In the genomic region with DNA sequence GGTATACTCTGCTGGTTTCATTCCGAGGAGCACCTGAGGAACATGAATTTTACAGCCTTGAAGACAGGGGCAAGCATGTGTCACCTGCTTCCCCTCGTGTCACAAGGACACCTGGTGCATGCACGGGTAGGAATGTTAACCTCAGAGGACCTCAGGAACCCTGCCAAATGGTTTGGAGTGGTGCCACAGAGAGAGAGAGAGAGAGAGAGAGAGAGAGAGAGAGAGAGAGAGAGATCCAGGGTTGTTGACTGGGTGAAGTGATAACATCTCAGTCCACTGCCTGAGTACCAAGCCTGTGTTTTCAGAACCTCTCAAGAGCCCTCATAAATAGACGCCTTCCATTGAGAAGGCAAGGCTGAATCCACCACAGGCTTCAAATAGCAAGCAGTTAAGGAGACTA, we compare ENCODE assay signal across 11 mouse cellular contexts. TPM values are rescaled to one million over a fixed set of nuclear protein-coding genes. Genes with fewer than 3 reads are reported as not detected.
DNase-seq lines count a peak whose midpoint lies in the region; ATAC-seq and TF ChIP-seq lines count a peak whose summit lies in the region.
"Had no signal": no experiment of that assay in that cellular context is flagged by ENCODE, and none has a peak within 500 bp of the region (broad histone marks: within the 10 kb centered on the region; RNA-seq: fewer than 3 reads in every experiment).

No protein-coding gene starts in this region.

- TF ChIP-seq POLR2A in cerebellum, adult 2 months (IDR thresholded peaks at IDR 0.05; ENCODE audit: borderline replicate concordance, insufficient read depth, low read length), result no peak

- no peaks in the 10 kb centered on the region for H3K9me3 ChIP-seq in hindbrain, postnatal 0 days (ENCODE audit: low read length)

- H3K4me1 ChIP-seq in hindbrain, postnatal 0 days (ENCODE audit: insufficient read depth, low read length), result no peaks in the 10 kb centered on the region
- no peaks in the 10 kb centered on the region for H3K4me1 ChIP-seq in cerebellum, adult 2 months (ENCODE audit: control insufficient read depth, insufficient read depth, low read length)

- no peak for TF ChIP-seq CTCF in hindbrain, postnatal 0 days (IDR thresholded peaks at IDR 0.05; ENCODE audit: low read depth)
- TF ChIP-seq CTCF in cerebellum, adult 2 months (IDR thresholded peaks at IDR 0.05; ENCODE audit: borderline replicate concordance, insufficient read depth, low read depth, low read length), result no peak

- 52% methylated on average over 4 of the region's 4 CpGs for WGBS in hindbrain, postnatal 0 days
- 30% methylated on average over 4 of the region's 4 CpGs for WGBS in cerebellum, adult 2 months

- H3K4me3 ChIP-seq in hindbrain, postnatal 0 days (ENCODE audit: low read length), result no peak overlapping the region
- H3K4me3 ChIP-seq in cerebellum, adult 2 months (replicated peaks; ENCODE audit: insufficient read depth, low read depth, low read length), result no peak overlapping the region

- H3K36me3 ChIP-seq in hindbrain, postnatal 0 days (ENCODE audit: insufficient read depth, low read length), result no peaks in the 10 kb centered on the region

- 0 out of 2 replicates have a peak overlapping the region, but pooled peaks have one; percentile 36 for H3K27ac ChIP-seq in hindbrain, postnatal 0 days
- H3K27ac ChIP-seq in cerebellum, adult 2 months (ENCODE audit: insufficient read depth, low read length), result no peak overlapping the region
- H3K27ac ChIP-seq: kidney, postnatal 0 days had no signal

- H3K9ac ChIP-seq in hindbrain, postnatal 0 days (replicated peaks; ENCODE audit: low read length), result no peak overlapping the region

- peak; percentile 52 for DNase-seq in adrenal gland, postnatal 14 days
- DNase-seq in adrenal gland, postnatal 4 days (ENCODE audit: low spot score in 2 of 2), result no peak
- peak; percentile 37 for DNase-seq in kidney, adult 18-20 months
- DNase-seq in kidney, postnatal 10 days, result no peak
- no peak for DNase-seq in hindbrain, postnatal 0 days (ENCODE audit: low spot score)
- DNase-seq in lung, postnatal 10 days, result peak; percentile 12
- no peak for DNase-seq in cerebellum, adult 2 months
- no peak for DNase-seq in left cerebral cortex, adult 8-10 months (ENCODE audit: low spot score in 2 of 2)
- DNase-seq: cerebellum, adult 9-11 months had no signal

- ATAC-seq in hindbrain, postnatal 0 days, result no peak
- ATAC-seq: Patski had no signal

- no peak overlapping the region for H3K4me2 ChIP-seq in hindbrain, postnatal 0 days (ENCODE audit: low read depth, low read length)

- no peaks in the 10 kb centered on the region for H3K27me3 ChIP-seq in hindbrain, postnatal 0 days (ENCODE audit: insufficient read depth, low read length)
- no peaks in the 10 kb centered on the region for H3K27me3 ChIP-seq in cerebellum, adult 2 months (ENCODE audit: control insufficient read depth, insufficient read depth, low read length)
- H3K27me3 ChIP-seq: Patski had no signal

RNA-seq across cellular contexts. Expression of gene Hsph1, which starts 12.0 kb away (rescaled TPM):
- 62.0 and 113 TPM in 2 replicates for total RNA-seq in adrenal gland, postnatal 14 days (2021)
- total RNA-seq in adrenal gland, postnatal 4 days (2021), result 10 to 100 TPM; 20.9 to 39.2 TPM
- total RNA-seq in hindbrain, postnatal 0 days (2014; rRNA removed), result 18.9 and 21.0 TPM in 2 replicates
- 59.4 and 60.8 TPM in 2 replicates for polyA plus RNA-seq in hindbrain, postnatal 0 days (2015; fragmentation: Nextera tagmentation; extraction: Ambion mirVana)
- polyA plus RNA-seq in cerebellum, adult 2 months (2012; rRNA removed), result 111 and 124 TPM in 2 replicates
- total RNA-seq in left cerebral cortex, adult 8-10 months (2022), result 100 to 1,000 TPM; 269 to 310 (median 301) TPM

RNA-seq across cellular contexts. Expression of gene B3glct, which starts 29.8 kb away (rescaled TPM):
- total RNA-seq in adrenal gland, postnatal 14 days (2021), result 20.5 and 22.9 TPM in 2 replicates
- total RNA-seq in adrenal gland, postnatal 4 days (2021), result 10 to 100 TPM; 23.9 to 26.5 TPM
- 18.7 and 22.4 TPM in 2 replicates for total RNA-seq in hindbrain, postnatal 0 days (2014; rRNA removed)
- 13.1 and 14.4 TPM in 2 replicates for polyA plus RNA-seq in hindbrain, postnatal 0 days (2015; fragmentation: Nextera tagmentation; extraction: Ambion mirVana)
- 7.8 and 8.3 TPM in 2 replicates for polyA plus RNA-seq in cerebellum, adult 2 months (2012; rRNA removed)
- total RNA-seq in left cerebral cortex, adult 8-10 months (2022), result 10 to 100 TPM; 16.4 to 21.1 (median 18.8) TPM

Comparison
In these comparisons a context has a peak if more than half of its experiments do, and no peak if none do; other contexts are left out.
1. DNase-seq: peak in adrenal gland, postnatal 14 days (single experiment), kidney, adult 18-20 months (single experiment) and lung, postnatal 10 days (single experiment); none in adrenal gland, postnatal 4 days (0 of 2), kidney, postnatal 10 days (single experiment), hindbrain, postnatal 0 days (single experiment), cerebellum, adult 2 months (0 of 2) and left cerebral cortex, adult 8-10 months (0 of 2).